Mouse (Mus musculus) layer of hippocampus, postnatal 36 days (tissue): ENCODE measurements at regions not wholly inside any gene's neighbourhood (a gene's known extent, or its start where the extent isn't known, plus 50 kb on each side); places are given as distances from the start of the nearest gene placed in this dataset.
"Not testable (repeated sequence)": the region's sequence is repeated elsewhere in the genome, so short reads cannot be mapped to it uniquely, and the experiment has no call there.

Experiments
- DNase-seq, 2 experiments: peaks; one replicate each; pipeline ENCODE4 v3.0.0; 2022

DNA sequence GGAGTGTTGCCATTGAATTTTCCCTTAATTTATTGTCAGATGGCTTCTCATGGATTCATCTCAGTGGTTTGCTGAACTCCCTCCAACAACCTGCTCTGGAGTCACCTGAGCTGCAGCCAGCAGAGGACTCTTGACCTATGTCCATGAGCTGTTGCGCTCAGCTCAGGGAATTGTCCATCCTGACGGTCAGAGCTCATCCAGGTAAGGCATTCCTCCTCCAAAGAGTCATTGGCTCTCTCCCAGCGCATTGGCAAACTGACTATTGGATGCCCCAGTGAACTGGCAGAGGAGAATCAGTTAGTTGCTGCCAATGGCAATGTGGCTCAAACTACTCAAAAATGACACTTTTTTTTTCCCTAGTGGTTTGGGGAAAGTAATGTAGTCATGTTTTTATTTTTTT lies 345.3 kb upstream of the Fign start:
- DNase-seq: no peak

DNA sequence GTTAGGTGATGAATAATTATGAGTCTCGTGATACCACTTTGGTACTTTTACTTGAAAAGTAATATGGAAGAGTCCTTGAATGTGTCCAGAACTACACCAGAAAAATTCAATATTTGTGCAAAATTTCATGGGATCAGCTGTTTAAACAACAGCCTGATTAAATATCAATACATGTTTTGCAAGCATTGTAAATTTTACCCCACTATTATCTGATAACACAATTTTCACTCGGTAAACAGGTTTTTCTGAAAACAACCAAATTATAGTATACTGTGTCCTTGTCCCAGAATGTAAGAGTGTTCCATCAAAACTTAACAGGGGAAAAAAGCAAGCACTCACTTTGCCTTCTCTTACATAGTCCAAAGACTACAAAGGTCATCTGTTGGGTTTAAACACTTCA lies 343.1 kb upstream of the Fign start:
- DNase-seq: no peak

DNA sequence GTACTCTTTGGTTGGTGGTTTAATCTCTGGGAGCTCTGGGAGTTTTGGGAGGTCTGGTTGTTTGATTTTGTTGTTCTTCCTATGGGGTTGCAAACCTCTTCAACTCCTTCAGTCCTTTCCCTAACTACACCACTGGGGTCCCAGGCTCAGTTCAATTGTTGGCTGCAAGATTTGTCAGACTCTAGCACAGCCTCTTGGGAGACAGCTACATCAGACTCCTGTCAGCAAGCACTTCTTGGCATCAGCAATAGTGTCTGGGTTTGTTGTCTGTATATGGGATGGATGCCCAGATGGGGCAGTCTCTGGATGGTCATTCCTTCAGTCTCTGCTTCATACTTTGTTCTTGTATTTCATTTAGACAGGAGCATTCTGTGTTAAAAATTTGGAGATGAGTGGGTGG lies 319.3 kb upstream of the Fign start:
- DNase-seq: not testable (repeated sequence)

DNA sequence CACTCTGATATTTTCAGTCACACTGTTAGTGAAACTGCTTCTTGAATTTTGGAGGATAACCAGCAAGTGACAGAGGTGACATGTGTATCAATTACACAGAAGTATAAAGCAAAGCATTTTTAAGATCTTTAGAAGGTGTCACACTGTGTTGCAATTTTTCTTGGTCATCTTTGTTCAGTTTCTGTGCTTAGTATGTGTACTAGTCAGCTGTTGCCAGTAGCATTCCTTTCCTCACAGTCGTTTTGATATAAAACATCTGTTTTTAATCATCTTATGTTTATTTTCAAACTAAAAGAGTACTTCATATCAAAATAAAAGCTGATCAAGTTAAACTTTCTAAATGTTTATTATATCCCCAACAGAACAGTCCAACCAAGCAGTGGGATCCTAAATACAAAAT lies 316.0 kb upstream of the Fign start:
- no peak for DNase-seq

DNA sequence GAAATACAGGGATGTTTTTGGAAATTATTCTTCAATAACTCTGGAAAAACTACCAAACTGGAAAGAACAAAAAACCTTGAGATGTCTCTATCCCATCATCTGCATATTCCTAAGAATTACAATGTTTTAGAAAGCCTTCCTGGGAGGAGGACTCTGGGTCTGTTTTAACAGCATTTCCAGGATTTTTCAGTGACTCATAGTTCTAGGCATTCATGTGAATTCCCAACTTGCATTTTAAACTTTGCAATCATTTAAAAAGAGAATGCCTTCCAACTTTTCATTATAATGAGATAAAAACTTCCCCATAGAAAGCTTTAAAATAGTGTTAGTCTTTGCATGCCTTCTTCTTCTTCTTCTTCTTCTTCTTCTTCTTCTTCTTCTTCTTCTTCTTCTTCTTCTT lies 315.4 kb upstream of the Fign start:
- no peak for DNase-seq

DNA sequence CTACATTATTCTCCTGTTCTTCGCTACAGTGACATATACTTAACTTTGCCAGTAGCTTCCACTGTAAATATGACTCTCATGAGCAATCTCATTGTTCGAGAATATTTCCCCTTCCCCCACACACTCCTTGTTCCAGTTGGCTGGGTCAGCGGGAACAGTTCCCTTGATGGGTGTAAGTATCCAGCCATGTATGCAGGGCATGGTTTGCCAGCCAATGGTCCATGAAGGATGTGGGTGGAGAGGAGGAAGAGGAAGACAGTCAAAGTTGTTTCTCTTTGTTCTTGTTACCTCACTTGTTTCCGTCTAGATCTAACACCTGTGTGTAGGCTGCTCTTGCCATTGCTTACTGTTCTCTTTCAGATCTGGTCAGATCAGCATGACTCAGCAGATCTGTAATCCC lies 298.1 kb upstream of the Fign start:
- no peak for DNase-seq

DNA sequence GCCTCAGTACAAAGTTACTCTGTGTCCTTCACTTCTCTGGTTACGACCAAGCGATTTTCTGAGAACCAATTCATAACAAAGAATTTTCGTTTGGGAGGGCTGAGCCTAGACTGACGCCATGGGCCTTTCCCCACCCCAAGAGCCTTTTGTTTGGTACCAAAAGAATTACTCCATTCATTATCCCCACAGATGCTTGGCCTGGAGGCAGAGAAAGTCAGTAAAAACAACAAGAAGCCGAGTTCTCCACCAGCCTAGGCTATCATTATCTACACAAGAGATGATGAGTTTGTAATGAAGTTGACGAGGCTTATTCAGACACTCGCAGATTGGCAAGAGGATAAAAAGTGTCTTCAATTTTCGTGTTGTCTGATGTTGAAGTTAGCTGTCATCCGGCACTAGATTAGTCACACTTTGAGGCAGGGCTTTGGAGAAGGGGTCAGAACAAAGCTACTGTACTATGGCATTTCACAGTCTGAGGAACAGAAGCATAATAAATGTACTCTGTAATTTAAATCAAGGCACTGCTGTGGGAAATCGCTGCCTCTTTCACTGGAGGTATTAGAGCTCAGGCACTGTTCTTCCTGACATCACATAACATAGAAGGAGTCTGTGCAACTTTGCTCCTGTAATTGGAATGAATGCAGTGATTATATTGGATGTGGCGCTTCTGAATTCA lies 296.9 kb upstream of the Fign start:
- peak; percentile 9 for DNase-seq

DNA sequence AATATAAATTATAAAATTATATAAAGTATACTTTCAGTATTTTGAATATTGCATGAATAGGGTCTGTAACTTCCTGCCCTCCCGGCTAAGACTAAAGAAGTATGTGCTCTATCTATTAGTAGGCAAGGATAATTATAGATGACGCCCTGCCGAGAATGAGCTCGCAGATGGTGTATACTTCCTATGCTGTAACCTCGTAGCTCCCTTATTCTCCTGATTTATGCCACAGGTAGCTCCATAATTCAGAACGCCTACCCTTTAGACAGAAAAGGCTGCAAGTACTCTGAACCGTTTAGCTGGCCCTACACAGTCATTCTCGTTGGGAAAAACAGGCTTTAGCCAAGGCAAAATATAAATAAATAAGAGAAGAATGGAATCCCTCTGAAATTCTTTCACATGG lies 296.4 kb upstream of the Fign start:
- no peak for DNase-seq

DNA sequence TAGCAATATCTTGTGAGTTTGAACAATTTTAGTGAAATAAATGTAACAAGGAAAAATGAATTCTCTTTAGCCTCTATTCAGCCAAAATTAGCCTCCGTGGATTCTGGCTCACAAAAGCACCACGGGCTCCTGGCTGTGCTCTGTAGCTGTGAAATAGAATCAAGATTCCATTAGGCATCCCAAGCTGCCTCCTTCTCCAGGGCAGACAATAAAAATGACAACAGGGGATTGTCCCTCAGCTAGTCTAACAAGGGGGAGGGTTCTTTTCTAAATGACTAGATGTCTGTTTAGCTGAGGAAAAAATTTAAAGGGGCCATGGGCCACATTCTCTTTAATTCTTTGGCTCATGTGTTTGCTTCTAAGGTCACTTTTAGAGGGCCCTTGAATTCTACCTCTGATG lies 272.0 kb upstream of the Fign start:
- no peak for DNase-seq

DNA sequence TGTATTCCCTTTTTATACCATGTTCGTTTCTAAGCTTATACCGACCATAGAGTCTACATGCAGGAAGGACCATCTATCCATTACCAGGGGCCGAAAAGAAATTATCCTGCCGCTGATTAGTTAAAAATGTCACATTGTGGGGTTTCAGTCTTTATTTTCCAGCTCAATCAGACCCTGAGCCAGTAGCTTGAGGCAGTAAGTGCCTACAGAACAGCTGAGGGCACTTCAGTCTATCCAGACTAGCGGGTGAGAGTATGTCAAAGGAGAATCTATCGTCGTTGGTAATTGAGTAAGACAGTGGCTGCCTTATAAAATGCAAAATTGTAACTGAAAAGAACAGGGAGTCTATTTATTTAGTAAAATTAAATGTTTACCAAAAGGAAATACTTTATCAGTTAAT lies 269.4 kb upstream of the Fign start:
- no peak for DNase-seq

DNA sequence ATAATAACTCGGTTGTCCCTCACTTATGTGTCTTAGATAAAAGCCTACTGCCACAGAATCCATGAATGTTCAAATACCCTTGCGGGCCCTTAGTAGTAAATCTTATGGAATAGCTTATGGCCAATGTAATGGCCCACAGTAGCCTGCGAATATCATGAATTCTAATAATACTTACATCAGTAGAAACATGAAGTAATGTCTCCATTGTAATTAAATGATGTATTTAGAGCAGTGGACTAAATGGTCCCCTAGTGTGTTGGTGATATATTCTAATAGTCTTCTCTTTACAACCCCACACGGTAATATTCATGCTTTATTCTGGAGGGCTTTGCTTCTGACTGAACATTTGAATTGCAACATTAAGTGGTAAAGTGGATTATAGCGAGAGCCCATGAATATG lies 268.7 kb upstream of the Fign start:
- no peak for DNase-seq

DNA sequence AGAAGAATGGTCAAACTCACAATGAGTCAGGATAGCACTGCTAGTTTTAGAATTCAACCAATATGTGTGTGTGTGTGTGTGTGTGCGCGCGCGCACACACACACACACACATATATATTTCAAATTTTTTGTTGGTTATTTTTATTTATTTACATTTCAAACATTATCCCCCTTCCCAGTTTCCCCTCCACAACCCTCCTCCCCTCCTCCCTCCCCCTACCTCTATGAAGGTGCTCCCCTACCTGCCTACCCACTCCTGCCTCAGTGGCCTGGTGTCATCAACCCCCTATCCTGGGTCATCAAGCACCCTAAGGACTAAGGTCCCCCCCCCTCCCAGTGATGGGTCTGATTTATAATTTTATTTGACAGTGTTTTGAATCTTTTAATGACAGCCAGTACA lies 258.4 kb upstream of the Fign start:
- no peak for DNase-seq

DNA sequence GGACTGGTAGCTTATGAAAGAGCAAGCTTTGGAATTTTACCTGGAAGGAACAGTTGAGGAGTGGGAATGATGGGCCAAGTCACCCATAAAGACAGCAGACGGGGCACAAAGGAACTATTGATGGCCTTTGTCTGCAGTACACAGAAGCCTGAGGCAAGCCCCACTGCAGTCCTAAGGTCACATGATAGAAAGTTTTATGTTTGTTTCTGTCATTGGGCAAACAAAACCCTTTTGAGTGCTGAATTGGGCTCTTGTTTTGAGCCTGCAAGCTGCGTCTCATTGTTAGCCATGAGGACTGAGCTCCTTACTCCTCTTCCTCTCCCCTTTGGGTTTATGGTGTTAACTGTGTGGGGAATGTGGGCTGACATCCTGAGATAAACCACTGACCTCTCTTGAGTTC lies 227.7 kb upstream of the Fign start:
- peak in 1 of 2 experiments; percentile 0 for DNase-seq
